Mouse (Mus musculus): ENCODE data around the gene Asdurf. TPM values are rescaled to one million over a fixed set of nuclear protein-coding genes. Genes with fewer than 3 reads are reported as not detected.

Gene Asdurf
- polyA plus RNA-seq, 2 experiments from 2014 or later: 8.9 to 11.2 TPM

Other genes starting within 250 kb of the Asdurf start
- gene 1700019A02Rik, start 165.0 kb downstream of the Asdurf start, polyA plus RNA-seq (2017; shearing (Covaris generic)): not detected
- 10 to 100 TPM; 31.7 to 34.9 TPM for gene Pms1, start 55.6 kb downstream of the Asdurf start, polyA plus RNA-seq (2017; shearing (Covaris generic))
- 10 to 100 TPM; 64.5 to 73.5 TPM for gene Ormdl1, start 55.5 kb downstream of the Asdurf start, polyA plus RNA-seq (2017; shearing (Covaris generic))
- 1 to 10 TPM in 1 of 2 experiments, not detected in 1; 6.5 TPM for gene Gm28778, start 55.5 kb downstream of the Asdurf start, polyA plus RNA-seq (2017; shearing (Covaris generic))
- gene Osgepl1, start 39.0 kb downstream of the Asdurf start, polyA plus RNA-seq (2017; shearing (Covaris generic)): 10 to 100 TPM; 18.2 to 18.9 TPM
- under 1 TPM; 0.52 to 0.98 TPM for gene Gm28551, start within 50 bp of the Asdurf start, polyA plus RNA-seq (2017; shearing (Covaris generic))
- 10 to 100 TPM; 52.6 to 54.6 TPM for gene Asnsd1, start 133 bp upstream of the Asdurf start, polyA plus RNA-seq (2017; shearing (Covaris generic))

Measured in CD4-positive, CD25-positive, alpha-beta regulatory T cell, adult 4 months (primary cell).